Mouse (Mus musculus) layer of hippocampus, adult 2 months (tissue): ENCODE measurements around the gene Selenon. TPM values are rescaled to one million over a fixed set of nuclear protein-coding genes. Genes with fewer than 3 reads are reported as not detected.

Source experiments
- DNase-seq, 2 experiments: peaks; one replicate each; pipeline ENCODE4 v3.0.0; 2022; ENCODE audit warnings: low spot score in 2 of 2
- H3K27ac ChIP-seq: fragments of 200-600 bp; 2 replicates; pipeline ENCODE4 v1.8.1; 2022
- H3K4me3 ChIP-seq: fragments of 200-600 bp; 2 replicates; pipeline ENCODE4 v1.8.1; 2022; ENCODE audit warnings: mild to moderate bottlenecking
- CTCF ChIP-seq: fragments of 200-600 bp; conservative IDR thresholded peaks from 2 replicates; pipeline ENCODE4 v1.8.1; 2022; ENCODE audit warnings: antibody characterized with exemption, mild to moderate bottlenecking, moderate library complexity
- total RNA-seq, 2 experiments: library from RNA; stranded (reverse); gene quantifications; 2 replicates each; pipeline ENCODE4 v1.2.3; 2021

Selenon gene
- total RNA-seq, 2 experiments from 2014 or later, result 17.3 to 19.7 TPM

GRCm38 (mm10) chr4:134570704-134571451, 18.9 kb upstream of the Selenon start:
- no peak overlapping the region for H3K27ac ChIP-seq
- DNase-seq, result no peak
- no peak for TF ChIP-seq CTCF
- no peak overlapping the region for H3K4me3 ChIP-seq

- no peak overlapping the region for H3K4me3 ChIP-seq
- TF ChIP-seq CTCF, result no peak
- no peak for DNase-seq
- no peak overlapping the region for H3K27ac ChIP-seq
Observed at GRCm38 (mm10) chr4:134569831-134570230, 17.9 kb upstream of the Selenon start.

- no peak for DNase-seq
- TF ChIP-seq CTCF, result peak; percentile 73
- Histone ChIP-seq H3K4me3 (no peak overlapping the region), H3K27ac (no peak overlapping the region)
Observed at GRCm38 (mm10) chr4:134569205-134569604, 17.2 kb upstream of the Selenon start.

DNA sequence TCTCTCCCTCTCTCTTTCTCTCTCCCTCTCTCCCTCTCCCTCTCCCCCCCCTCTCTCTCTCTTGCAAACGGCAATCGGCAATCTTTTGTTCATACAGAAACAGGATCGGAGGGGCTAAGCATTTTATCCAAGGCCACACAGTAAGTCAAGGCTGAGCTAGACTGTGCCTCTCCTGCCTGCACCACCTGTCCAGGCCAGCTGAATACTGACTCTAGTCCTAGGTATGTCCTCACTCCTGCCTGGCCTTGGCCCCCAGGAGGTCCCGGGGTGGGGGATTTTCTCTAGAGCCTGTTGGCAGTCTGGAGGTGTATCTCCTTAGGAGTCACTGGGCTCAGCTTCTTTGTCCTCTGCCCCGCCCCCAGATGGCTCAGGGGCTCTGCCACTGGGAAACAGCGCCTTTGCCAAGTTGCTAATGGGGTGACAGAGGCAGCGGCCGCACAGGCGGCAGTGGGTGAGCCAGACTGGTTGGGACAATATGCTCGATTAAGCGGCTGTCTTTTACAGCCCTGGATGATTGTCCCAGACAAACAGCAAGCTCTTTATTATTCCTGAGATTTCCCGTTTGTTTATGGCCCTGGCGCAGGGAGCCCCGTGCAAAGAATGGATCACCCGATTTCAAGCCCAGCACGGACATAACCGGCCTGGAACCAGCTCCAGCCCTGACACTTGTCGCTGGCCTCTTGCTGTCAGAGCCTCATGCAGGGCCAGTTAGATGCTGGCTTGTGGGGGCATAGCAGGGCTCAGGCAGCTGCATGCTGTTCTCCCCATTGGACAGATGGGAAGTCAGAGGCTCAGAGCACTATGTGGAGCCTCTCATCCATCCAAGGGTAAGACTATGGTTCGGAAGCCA, 15.6 kb upstream of the Selenon start:
- no peak for DNase-seq
- Histone ChIP-seq H3K27ac (0 out of 2 replicates have a peak overlapping the region, but pooled peaks have one; percentile 11), H3K4me3 (no peak overlapping the region)
- TF ChIP-seq CTCF, result no peak

GRCm38 (mm10) chr4:134564093-134564492, 12.1 kb upstream of the Selenon start:
- Histone ChIP-seq H3K27ac (no peak overlapping the region), H3K4me3 (no peak overlapping the region)
- no peak for DNase-seq
- no peak for TF ChIP-seq CTCF

- Histone ChIP-seq H3K27ac (no peak overlapping the region), H3K4me3 (no peak overlapping the region)
- no peak for DNase-seq
- no peak for TF ChIP-seq CTCF
Observed at GRCm38 (mm10) chr4:134563624-134564023, 11.7 kb upstream of the Selenon start.

- DNase-seq, result no peak
Observed at GRCm38 (mm10) chr4:134562014-134562413, 10.0 kb upstream of the Selenon start.

GRCm38 (mm10) chr4:134560699-134561098, 8.7 kb upstream of the Selenon start:
- no peak overlapping the region for H3K27ac ChIP-seq

More at GRCm38 (mm10) chr4:134562014-134562413, 10.0 kb upstream of the Selenon start:
- no peak overlapping the region for H3K4me3 ChIP-seq
- no peak for TF ChIP-seq CTCF
- no peak overlapping the region for H3K27ac ChIP-seq

GRCm38 (mm10) chr4:134559154-134559553, 7.2 kb upstream of the Selenon start:
- TF ChIP-seq CTCF, result no peak
- Histone ChIP-seq H3K4me3 (no peak overlapping the region), H3K27ac (no peak overlapping the region)
- DNase-seq, result no peak

More at GRCm38 (mm10) chr4:134560699-134561098, 8.7 kb upstream of the Selenon start:
- no peak for TF ChIP-seq CTCF
- no peak for DNase-seq
- H3K4me3 ChIP-seq, result no peak overlapping the region

GRCm38 (mm10) chr4:134558570-134559113, 6.7 kb upstream of the Selenon start:
- H3K27ac ChIP-seq, result no peak overlapping the region
- no peak for TF ChIP-seq CTCF
- no peak overlapping the region for H3K4me3 ChIP-seq
- no peak for DNase-seq

- no peak for DNase-seq
- Histone ChIP-seq H3K4me3 (no peak overlapping the region), H3K27ac (peak overlapping the region; percentile 28; the same call in 1 of the 2 replicates)
- TF ChIP-seq CTCF, result peak; percentile 22
Observed at GRCm38 (mm10) chr4:134557626-134558249, 5.8 kb upstream of the Selenon start.

GRCm38 (mm10) chr4:134555956-134556580, 4.1 kb upstream of the Selenon start:
- no peak for DNase-seq
- no peak overlapping the region for H3K4me3 ChIP-seq
- H3K27ac ChIP-seq, result no peak overlapping the region
- TF ChIP-seq CTCF, result peak; percentile 65
